In genomic region chr2:13544193-13544824, GRCm38 (mm10) we compare ENCODE assay signal across 8 mouse cellular contexts. TPM values are rescaled to one million over a fixed set of nuclear protein-coding genes. Genes with fewer than 3 reads are reported as not detected.
DNase-seq lines count a peak whose midpoint lies in the region; ATAC-seq lines count a peak whose summit lies in the region.

Trdmt1 (minus strand) TSS chr2:13544668.

- peak within 1 kb of the TSS; percentile 96 for H3K27ac ChIP-seq in intestine, embryonic 15.5 days

- H3K4me1 ChIP-seq in intestine, embryonic 15.5 days (replicated peaks), result 0 out of 2 replicates have a peak, but pooled peaks cover 2% of the 10 kb centered on the region

- intact Hi-C loops in gastrocnemius, postnatal 36 days (cut with DNase I), result no loop called here
- intact Hi-C loops in left cerebral cortex, postnatal 25 days (cut with DNase I), result loop anchor here (2.0 kb wide), 1 partner anchor 28 kb away; the partner anchor contains the start of gene Vim

- peak within 1 kb of the TSS; percentile 72 for H3K4me3 ChIP-seq in intestine, embryonic 15.5 days (replicated peaks)

- no peaks in the 10 kb centered on the region for H3K27me3 ChIP-seq in intestine, embryonic 15.5 days (replicated peaks)

- no peaks in the 10 kb centered on the region for H3K36me3 ChIP-seq in intestine, embryonic 15.5 days

- DNase-seq in adrenal gland, adult 8-10 months, result peak; percentile 85
- peak; percentile 84 for DNase-seq in embryo, embryonic 11.5 days (ENCODE audit: low read depth, low spot score)
- DNase-seq in gastrocnemius, postnatal 36 days, result peak; percentile 76 to 82
- peak; percentile 77 to 81 for DNase-seq in left cerebral cortex, postnatal 25 days (ENCODE audit: low spot score in 2 of 2)
- peak; percentile 91 for DNase-seq in mesoderm, embryonic 11.5 days (ENCODE audit: low read depth, low spot score)
- peak; percentile 78 for DNase-seq in right cerebral cortex, postnatal 25 days
- DNase-seq in urinary bladder, postnatal 36 days (ENCODE audit: low spot score in 2 of 2), result peak; percentile 75 to 80

- peak within 1 kb of the TSS; percentile 82 for H3K9ac ChIP-seq in intestine, embryonic 15.5 days

- H3K4me2 ChIP-seq in intestine, embryonic 15.5 days (replicated peaks), result peak within 1 kb of the TSS; percentile 74

- under 1% methylated on average over 39 of the region's 39 CpGs for WGBS in intestine, embryonic 15.5 days

- ATAC-seq in intestine, embryonic 15.5 days, result peak; percentile 99

- H3K9me3 ChIP-seq in intestine, embryonic 15.5 days, result no peaks in the 10 kb centered on the region

RNA-seq across cellular contexts. Expression of gene Trdmt1, which starts in this region (rescaled TPM):
- total RNA-seq in adrenal gland, adult 8-10 months (2022), result 1 to 10 TPM; 3.6 to 8.0 (median 5.1) TPM
- total RNA-seq in gastrocnemius, postnatal 36 days (2021), result 1 to 10 TPM; 3.4 to 4.3 TPM
- 8.1 and 10.0 TPM in 2 replicates for polyA plus RNA-seq in intestine, embryonic 15.5 days (2015; fragmentation: Nextera tagmentation; extraction: Ambion mirVana)
- 1 to 10 TPM; 3.6 to 7.7 TPM for total RNA-seq in left cerebral cortex, postnatal 25 days (2021)

Comparison
In these comparisons a context has a peak if more than half of its experiments do, and no peak if none do; other contexts are left out.
1. Peak in every context shown above with its lines: DNase-seq, ATAC-seq, H3K4me3 ChIP-seq and H3K27ac ChIP-seq.